Mouse (Mus musculus): ENCODE results near the gene Slc16a10.

The Slc16a10 gene

DNA sequence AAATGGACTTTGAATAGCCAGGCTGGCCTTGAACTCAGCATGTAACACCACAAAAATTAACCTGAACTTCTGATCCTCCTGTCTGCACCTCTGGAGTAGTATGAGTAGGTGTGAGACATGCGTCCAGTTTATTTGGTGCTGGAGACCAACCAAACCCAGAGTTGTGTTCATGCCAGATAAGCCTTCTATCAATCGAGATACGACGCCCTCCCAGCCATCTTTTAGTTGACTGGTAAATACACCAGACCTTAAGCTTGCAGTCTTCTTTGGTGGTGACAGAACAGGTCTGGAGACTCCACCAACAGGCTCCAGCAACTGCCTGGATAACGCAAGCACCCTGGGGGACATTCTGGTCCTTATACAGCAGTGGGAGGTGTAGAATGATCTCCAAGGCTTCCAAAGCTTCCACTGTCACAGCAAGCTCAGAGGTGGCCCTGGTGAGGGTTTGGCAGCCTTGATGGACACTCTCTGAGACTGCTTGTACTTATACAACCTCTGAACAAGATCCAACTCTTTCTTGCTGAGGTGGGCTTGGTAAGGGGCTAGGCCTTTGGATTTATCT is 7.6 kb upstream of the Slc16a10 start:
- no peak for DNase-seq (ENCODE audit: extremely low spot score, low read depth, low spot score)

DNA sequence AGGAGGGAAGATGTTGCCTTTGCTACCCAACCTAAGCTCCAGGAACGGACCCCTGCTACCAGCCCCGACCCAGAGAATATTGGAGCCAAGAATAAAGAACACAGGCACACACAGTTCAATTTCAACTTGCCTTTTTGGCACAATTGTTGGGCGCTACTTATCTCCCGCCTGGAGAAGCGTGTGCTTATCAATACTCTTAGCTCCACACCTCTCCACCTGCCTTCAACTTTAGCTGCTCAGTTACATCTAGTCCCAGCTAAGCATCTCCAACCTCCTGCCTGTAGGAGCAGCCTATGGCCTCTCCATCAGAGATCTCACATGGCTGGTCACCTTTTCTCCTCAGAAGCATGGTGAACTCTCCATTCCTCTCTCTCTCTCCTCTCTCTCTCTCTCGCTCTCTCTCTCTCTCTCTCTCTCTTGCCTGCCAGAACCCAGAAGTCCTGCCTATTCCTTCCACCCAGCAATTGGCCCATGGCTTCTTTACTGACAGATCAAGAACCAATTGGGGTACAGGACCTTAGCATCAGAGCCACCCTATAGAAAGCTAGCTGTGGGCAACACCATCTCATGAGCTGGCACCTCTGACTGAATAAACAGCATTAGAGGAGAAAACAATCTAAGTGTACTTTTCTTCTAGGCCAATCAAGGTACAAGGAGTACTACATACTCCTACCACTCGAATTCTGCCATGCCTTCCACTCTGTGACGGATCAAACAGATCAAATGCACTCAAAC is 5.4 kb upstream of the Slc16a10 start:
- DNase-seq (ENCODE audit: extremely low spot score, low read depth, low spot score), result no peak

DNA sequence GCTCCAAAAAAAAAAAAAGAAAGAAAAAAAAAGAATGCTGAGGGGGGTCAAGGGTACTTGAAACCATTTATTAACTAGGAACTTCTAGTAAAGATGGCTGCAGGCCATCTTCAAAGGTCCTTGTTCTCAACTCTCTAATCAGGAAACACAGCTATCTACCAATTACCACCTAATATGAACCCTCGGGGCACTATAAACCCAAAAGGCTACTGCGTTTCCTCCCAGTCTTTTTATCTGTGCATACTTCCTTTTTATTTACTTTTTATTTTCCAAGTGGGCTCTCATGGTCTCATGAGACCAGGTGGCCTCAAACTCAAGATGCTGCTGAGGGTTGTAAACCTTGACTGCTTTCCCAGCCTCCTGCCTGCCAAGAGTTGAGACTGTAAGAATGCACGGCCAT is 4.4 kb upstream of the Slc16a10 start:
- DNase-seq (ENCODE audit: extremely low spot score, low read depth, low spot score), result no peak

DNA sequence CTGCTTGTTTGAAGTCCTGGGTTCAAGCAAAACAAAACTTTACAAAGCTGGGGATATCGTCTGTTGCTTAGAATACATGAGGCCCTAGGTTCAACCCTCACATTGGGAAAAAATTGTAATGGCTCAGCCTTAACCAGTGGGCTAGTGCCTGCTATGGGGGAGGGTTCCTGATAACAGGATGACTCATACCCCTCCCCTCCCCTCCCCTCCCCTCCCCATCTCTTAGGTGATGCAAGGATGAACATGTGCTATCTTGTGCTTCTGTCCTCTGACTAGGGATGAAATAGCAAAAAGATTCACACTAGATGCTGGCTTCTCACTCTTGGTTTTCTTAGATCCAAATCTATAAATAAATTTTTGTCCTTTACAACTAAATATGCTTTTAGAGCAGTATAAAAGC is 2.8 kb upstream of the Slc16a10 start:
- DNase-seq (ENCODE audit: extremely low spot score, low read depth, low spot score), result no peak

DNA sequence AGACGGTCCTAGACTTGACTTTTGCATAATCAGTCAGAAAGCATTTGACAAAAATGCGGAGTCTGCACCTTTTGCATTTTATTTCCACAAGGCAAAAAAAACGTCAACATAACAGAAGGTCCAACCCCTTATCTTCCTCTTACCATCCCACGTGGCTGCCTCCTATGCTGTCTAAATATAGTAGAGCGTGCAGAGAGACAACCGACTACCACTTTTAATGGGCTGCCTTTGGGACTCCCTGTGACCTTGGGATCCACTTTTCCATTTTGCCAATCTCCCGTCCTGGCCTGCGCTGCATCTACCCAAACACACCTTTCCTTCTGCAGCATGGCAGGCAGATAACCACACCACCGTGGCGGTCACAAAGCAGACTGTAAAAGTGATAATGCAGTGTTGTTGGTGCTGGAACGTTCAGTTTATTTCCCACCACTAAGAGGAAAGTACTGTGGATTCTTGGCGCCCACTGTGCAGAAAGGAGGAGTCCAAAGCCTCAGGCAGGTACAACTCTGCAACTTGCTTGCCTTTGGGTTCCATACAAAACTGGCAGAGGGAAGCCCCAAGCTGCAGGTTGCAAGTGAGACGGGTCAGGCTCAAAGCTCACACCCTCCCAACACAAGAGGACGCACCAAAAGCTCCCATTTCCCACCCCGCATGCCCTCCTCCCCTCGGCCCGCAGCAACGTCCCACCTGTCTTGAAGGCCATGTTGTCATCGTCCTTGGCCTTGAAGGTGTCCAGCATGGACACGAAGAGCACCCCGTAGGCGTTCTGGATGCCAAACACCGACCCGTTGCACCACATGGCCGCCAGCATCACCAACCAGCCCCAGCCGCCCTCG is 824 bp downstream of the Slc16a10 start:
- no peak for DNase-seq (ENCODE audit: extremely low spot score, low read depth, low spot score)

DNA sequence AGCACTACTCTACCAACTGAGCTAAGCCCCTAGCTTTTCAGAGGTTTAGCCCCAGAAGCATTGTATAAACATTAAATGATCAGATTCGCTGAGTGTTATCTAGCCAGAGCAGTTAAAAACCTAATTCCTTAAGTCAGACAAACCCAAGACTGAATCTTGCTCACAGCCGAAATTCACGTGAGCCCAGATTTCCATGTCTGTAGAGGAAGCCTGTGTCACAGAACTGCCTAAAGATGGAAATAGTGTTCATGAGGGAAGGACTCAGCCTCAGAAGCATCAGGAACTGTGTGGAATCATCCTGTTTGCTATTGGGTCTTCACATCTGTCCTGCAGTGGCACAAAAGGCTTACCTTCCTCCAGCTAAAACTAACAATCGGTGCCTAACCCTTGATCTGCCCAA is 2.4 kb downstream of the Slc16a10 start:
- no peak for DNase-seq (ENCODE audit: extremely low spot score, low read depth, low spot score)

DNA sequence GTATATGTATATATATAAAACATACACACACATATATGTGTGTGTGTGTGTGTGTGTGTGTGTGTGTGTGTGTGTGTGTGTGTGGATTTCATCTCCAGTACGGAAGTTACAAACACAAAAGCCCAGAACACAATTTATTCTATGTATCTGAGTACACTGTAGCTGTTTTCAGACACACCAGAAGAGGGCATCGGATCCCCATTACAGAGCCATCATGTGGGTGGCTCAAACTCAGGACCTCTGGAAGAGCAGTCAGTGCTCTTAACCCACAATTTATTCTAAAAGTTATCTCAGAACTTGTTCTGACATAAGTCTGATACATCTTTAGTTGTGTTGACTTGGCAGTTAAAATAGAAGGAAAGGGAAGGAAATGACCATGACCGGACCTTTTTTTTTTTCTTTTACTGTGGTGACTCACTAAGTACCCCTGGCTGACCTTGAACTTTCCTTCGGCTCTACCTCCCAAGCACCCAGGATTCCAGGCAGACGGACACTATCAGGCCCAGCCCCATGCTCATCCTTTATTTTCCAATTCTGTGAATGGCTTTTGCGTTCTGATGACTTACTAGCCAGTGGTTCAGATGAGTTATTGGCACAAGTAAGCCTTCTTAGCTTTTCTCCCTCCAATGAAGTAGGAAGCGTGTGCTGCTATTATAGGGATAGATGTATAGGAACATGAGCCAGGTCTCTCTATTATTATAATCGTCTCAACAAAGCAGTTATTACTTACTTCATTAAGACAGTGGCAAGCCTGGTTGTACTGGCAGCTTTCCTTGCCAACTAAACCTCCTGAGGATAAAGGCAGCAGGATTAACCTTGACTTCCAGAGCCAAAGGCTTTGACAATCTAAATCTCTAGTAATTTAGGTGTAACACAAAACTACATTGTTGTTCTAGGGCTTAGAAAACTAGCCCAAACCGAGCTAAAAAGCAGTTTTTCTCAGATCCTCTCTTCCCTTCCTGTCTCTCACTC is 6.0 kb downstream of the Slc16a10 start:
- DNase-seq (ENCODE audit: extremely low spot score, low read depth, low spot score), result no peak

DNA sequence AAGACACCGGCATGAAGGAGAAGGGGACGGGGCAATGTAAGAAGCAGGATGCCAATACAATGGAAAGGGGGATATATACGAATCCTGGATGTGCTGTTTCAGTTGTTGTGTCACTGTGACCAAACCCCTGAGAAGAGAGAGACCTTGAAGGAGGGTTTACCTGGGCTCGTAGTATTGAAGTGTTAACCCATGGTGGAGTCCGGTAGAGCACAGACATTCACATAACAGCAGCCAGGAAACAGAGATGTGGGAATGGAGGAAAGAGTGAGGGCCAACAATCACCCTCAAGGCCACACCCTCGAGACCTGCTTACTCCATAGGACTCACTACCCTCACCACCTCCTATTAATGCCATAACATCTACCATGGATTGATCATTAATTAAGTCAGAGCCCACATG is 7.2 kb downstream of the Slc16a10 start:
- DNase-seq (ENCODE audit: extremely low spot score, low read depth, low spot score), result no peak

DNA sequence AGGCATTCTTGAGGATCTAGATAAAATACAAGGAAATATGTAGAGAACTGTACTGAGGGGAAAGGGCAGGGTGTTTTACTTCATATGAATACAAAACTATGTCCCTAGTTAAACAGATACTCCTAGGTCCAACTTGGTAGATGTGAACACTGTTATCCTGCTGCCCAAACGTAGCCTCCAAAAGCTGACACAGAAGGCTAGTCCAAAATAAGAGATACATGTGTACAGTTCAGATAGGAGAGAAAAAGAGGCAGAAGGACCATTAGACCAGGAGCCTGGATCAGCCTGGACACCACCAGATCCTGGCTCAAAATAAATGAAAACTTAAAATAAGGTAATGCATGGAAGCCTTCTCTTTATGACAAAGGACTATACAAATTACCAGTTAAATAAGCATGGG is 8.4 kb downstream of the Slc16a10 start:
- no peak for DNase-seq (ENCODE audit: extremely low spot score, low read depth, low spot score)

DNA sequence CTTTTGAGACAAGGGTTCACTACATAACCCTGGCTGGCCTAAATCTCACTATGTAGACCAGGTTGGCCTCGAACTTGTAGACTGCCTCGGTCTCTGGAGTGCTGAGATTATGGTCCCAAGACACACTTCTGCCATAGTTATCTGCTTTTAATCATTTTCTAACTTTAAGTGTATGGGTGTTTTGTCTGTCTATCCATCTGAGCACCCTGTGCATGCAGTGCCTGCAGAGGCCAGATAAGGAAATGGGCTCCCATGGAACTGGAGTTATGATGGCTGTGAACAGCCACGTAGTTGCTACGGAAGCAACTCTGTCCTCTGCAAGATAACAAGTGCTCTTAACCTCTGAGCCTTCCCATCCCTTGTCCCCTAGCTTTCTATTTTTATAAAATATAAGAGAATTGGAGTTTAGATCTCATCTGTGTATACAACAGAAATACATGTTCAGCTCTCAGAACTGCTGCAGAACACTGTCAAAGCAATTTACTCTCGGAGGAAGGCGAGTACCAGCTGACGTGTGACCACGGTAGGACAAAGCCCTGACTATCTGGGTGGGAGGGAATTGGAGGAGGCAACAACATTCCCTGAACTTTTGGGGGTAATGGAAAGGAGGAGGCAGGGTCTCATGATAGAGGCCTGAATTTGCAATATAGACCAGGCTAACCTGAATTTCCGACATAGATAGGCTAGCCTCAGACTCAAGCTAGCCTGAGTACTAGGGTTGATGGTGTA is 10.2 kb downstream of the Slc16a10 start:
- no peak for DNase-seq (ENCODE audit: extremely low spot score, low read depth, low spot score)

DNA sequence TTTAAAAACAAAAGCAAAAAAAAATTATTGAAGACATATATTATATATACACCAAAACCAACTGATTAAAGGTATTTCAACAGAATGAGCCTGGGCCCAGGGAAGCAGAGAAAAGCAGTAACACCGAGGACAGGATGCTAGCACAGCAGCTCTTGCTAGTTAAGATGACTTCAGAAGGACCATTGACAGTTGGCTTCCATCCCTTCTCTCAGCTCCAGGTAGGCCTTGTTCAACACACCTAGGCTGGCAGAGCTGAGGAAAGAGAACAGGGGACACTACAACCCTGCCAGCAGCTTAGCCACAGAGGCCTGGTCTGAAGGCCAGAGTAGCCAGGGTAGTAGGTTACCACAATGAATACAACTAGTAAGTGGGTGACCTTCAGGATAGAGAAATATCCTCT is 11.9 kb downstream of the Slc16a10 start:
- no peak for DNase-seq (ENCODE audit: extremely low spot score, low read depth, low spot score)

DNA sequence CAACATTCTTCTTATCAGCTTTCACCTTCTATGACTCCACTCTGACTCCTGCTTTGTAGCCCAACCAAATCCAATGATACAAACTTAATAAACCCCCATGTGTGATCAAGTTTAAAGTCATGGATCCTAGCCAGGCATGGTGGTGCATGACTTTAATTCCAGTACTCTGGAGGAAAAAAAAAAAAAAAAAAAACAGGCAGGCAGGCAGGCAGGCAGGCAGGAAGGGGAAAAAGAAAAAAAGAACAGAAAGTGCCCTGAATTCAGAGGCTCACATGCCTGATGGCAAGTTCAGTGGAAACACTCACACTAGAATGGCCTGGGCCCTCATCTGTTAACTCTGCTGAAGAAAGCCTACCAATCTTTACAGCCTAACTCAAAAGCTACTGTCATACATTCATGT is 12.9 kb downstream of the Slc16a10 start:
- DNase-seq (ENCODE audit: extremely low spot score, low read depth, low spot score), result no peak

DNA sequence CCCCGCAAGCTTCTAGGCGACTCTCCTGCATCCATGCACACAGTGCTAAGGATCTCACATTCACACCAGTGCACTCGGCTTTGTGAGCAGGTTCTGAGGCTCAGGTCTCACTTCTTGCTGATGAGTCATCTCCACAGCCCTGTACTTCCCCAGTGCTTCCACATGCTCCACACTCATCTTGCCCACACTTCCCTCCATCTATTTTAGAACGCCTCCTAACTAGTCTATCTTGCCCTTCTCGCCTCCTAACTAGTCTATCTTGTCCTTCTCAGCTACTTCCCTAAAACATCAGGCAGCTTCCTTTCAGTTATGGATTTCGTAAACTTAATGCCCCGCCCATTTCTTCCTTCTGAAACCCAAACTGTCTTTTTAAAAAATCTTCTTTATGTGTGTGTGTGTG is 13.6 kb downstream of the Slc16a10 start:
- no peak for DNase-seq (ENCODE audit: extremely low spot score, low read depth, low spot score)

DNA sequence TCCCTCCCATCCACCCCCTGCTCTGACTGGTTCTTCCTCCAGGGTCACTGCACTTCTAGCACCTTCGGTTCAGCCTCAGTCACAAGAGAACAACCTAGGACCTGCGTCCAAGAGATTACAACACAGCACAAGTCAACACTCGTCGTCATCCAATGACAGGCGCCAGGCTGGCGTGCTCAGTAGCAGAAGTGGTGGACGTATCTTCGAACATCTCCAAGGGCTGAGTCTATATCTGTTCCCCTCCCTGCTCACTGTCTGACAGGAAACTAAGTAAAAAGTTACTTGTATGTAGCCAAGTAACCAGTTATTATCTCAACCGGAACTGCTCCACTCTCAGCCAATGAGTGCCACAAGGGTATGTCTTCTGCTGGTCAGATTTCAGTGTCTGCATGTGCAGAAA is 16.9 kb downstream of the Slc16a10 start:
- DNase-seq (ENCODE audit: extremely low spot score, low read depth, low spot score), result no peak

DNA sequence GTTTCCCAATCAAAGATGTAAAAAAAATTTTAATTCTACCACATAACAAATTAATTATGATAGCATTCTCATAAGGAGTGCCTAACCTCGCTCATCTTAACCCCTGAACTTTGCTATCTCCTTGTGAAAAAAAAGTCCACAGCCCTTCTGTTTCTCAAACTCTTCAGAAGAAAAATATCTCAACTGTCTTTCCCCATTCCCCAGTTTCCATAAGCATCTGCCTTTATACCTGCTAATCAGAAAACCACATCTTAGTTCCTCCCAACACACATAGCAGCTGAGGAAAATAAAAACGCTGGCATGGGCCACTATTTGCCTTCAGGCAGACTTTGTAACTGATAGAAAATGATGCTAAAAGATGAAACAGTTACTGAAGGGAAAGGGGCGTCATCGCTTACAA is 17.5 kb downstream of the Slc16a10 start:
- DNase-seq (ENCODE audit: extremely low spot score, low read depth, low spot score), result no peak

DNA sequence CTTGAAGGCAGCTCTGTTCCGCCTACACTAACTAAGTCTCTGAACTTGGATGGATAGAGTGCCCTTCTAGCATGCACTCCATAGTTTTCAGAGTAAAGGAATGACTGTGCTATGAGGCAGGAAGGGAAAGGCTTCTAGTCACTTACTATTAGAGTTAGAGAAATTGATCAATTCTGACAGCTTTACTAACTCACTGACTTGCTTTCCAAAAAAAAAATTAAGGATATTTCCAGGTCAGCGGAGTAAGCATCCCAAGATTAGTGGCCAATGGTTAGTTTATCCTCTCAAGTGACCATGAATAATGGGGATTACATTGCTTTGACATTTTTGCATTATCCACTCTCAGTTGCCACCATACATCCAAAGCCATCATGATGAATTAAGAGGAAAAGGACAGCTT is 18.0 kb downstream of the Slc16a10 start:
- DNase-seq (ENCODE audit: extremely low spot score, low read depth, low spot score), result no peak

DNA sequence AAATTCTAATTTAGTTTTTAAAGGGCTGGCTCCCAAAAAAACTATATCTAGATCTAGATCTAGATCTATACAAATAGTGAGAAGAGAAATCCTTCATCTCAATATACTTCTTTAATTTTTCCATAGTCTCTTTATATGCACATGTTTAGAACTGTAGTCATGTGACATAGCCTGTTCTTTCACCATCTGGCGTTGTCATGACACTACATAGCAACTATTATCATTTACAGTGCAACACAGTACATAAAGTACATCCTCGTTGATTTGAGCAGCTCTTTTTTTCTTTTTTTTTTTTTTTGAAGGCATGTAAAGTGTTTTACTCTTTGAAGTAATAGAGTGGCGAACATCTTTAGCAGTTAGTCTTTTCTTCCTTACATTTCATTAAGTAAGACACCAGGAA is 22.6 kb downstream of the Slc16a10 start:
- DNase-seq (ENCODE audit: extremely low spot score, low read depth, low spot score), result no peak

DNA sequence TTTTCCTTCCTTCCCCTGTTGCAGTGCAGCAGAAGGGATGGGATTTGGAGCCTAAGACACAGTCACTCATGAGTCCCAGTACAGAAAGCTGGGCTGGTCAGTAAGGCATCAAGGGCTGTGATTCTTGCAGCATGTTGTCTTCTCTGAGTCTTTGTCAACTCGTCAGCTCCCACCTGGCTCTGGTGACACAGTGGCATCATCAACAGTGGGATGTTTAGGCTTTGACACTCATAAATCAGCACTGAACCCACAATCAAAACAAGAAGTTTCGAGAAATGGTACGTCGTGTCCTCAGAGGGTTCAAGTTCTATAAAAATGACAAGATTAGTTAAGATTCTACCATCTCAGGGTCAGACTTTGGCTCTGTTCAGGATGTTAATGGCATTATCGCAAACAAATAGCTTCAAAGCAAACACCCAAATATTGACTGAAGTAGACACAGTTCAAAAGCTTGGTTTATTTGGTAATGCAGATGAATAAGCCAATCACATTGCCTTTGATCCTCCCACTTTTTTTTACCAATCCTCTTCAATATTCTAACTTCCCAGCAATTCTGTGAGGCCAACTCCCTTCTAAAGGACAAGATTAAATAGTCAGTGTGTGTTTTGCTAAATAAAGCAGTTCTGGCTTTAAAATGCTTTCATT is 23.2 kb downstream of the Slc16a10 start:
- DNase-seq (ENCODE audit: extremely low spot score, low read depth, low spot score), result no peak

DNA sequence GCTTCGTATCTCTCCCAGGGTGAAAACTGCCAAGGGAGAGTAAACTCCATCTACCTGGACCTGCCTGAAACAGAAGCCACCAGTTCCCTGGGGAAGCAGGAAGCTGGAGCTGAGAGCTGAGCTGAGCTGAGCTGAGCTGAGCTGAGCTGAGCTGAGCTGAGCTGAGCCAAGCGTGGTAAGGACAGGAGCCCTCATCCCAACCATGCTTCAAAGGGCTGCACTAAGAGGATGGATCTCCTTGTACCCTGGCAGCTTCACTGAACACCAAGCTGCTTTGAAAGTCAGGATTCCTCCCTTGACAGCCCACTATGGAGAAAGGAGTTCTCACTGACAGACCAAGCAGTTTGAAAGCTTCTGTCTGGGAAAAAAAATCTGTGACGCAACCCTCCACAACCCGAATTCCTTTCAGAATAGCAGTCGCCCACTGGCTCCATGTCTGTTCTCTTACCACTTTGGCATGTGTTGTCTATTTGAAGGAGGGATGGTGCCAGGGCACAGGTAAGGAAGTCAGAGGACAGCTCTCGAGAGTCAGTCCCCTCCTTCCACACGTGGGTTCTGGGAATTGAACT is 28.5 kb downstream of the Slc16a10 start:
- DNase-seq (ENCODE audit: extremely low spot score, low read depth, low spot score), result no peak

DNA sequence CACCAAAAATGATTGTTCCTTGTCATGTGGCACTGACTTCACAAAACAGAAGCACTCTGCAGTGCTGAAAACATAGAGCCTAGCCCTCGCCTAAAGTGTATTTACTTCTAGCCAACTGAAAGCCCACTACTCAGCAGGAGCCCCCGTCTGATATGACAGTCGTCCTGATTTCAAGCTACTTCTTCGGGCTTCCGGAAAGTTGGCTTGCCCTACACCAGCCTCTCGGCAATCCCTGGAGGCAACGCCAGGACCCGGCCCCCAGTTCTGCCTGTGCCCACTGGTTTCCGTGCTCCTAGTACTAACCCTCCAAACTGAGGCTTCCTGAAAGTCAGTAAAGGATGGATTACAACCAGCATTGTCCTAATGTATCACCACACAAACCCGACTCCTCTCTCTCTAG is 29.8 kb downstream of the Slc16a10 start:
- DNase-seq (ENCODE audit: extremely low spot score, low read depth, low spot score), result no peak
